Mouse (Mus musculus): ENCODE data around the gene Gm29776.

GRCm38 (mm10) chr14:54650621-54651454, 47.8 kb downstream of the Gm29776 start:
- TF ChIP-seq POLR2A (IDR thresholded peaks at IDR 0.05; ENCODE audit: borderline replicate concordance, extremely low read depth, low read depth, low read length) (no peak), CTCF (IDR thresholded peaks at IDR 0.05; ENCODE audit: insufficient read depth, low read length) (peak; percentile 80)

All from lung, adult 2 months (tissue).